Mouse (Mus musculus) kidney, embryonic 14.5 days (tissue): ENCODE measurements at regions not wholly inside any gene's neighbourhood (a gene's known extent, or its start where the extent isn't known, plus 50 kb on each side); places are given as distances from the start of the nearest gene placed in this dataset.
A peak's percentile ranks its signal among the peaks of the same experiment; 100 is the strongest.

ENCODE experiments used
- ATAC-seq: fragments of 200-750 bp; cut with Nextera tagmentation; 2 replicates; pipeline ENCODE4 v1.8.0; 2017; ENCODE audit warnings: moderate number of reproducible peaks, mild to moderate bottlenecking, moderate TSS enrichment, moderate library complexity; ENCODE audit not compliant: low FRiP score, low TSS enrichment
- H3K27ac ChIP-seq: fragments of 300-500 bp; sonication (generic); 2 replicates; pipeline ENCODE4 v1.5.1; 2014; ENCODE audit warnings: low read depth, mild to moderate bottlenecking, low read length, moderate library complexity, mixed read lengths
- H3K27me3 ChIP-seq: fragments of 300-500 bp; sonication (generic); 2 replicates; pipeline ENCODE4 v1.6.1; 2014; ENCODE audit warnings: mild to moderate bottlenecking, low read length; ENCODE audit not compliant: control insufficient read depth, insufficient read depth
- H3K36me3 ChIP-seq: fragments of 300-500 bp; sonication (generic); 2 replicates; pipeline ENCODE4 v1.6.1; 2014; ENCODE audit warnings: low read length, mixed read lengths; ENCODE audit not compliant: control insufficient read depth, insufficient read depth
- H3K4me1 ChIP-seq: fragments of 300-500 bp; sonication (generic); 2 replicates; pipeline ENCODE4 v1.6.1; 2014; ENCODE audit warnings: low read length, mixed read lengths; ENCODE audit not compliant: control insufficient read depth, insufficient read depth
- H3K4me2 ChIP-seq: fragments of 300-500 bp; sonication (generic); replicated peaks from 2 replicates; pipeline ENCODE4 v1.6.1; 2014; ENCODE audit warnings: low read depth, mild to moderate bottlenecking, low read length
- H3K4me3 ChIP-seq: fragments of 300-500 bp; sonication (generic); 2 replicates; pipeline ENCODE4 v1.5.1; 2014; ENCODE audit warnings: mild to moderate bottlenecking, low read length
- H3K9ac ChIP-seq: fragments of 300-500 bp; sonication (generic); 2 replicates; pipeline ENCODE4 v1.6.1; 2014; ENCODE audit warnings: low read depth, mild to moderate bottlenecking, low read length, moderate library complexity
- H3K9me3 ChIP-seq: fragments of 300-500 bp; sonication (generic); 2 replicates; pipeline ENCODE4 v1.6.1; 2016; ENCODE audit warnings: low read length; ENCODE audit not compliant: control insufficient read depth
- WGBS: fragments of 180-500 bp; shearing (Covaris S2); extraction: QIAGEN DNeasy Blood & Tissue Kit; methylation state at CpG from one replicate; pipeline ENCODE4 v1.1.7; 2014; 5-methylcytosine and 5-hydroxymethylcytosine counted together

- ATAC-seq, result no peak
Observed at GRCm38 (mm10) chr15:88353206-88353605, 246.9 kb upstream of the Zdhhc25 start.

DNA sequence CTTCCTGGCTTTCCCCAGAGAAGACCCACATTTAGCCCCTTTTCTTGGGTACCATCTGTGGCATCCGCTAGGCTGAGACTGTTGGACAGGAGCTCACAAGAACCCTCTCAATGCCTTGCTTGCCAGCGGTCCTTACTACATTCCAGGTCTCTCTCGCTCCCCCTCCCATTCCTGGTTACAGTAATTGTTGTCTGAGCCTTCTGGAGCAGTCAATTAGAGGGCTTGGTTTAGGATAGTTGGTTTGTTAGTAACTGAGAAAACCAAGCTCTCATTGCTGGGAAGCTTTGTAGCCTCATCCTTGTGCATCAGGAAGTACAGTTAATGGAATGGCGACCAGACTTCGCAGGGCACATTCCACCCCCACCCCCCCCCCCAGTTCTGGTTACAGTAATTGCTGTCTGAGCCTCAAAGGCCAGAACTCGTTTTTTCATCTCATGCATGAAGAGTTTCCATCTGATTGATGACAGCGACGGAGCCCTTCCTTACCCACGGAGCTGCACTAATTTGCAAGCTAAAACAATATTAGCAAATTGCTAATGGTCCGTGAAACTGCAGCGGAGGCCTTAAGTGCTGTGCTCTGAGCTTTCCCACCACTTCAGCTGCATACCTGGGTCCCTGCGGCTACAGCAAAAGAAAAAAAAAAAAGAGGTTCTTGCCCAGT lies 239.6 kb upstream of the Zdhhc25 start:
- Histone ChIP-seq H3K4me1 (no peaks in the 10 kb centered on the region), H3K4me2 (no peak overlapping the region), H3K4me3 (no peak overlapping the region), H3K9ac (no peak overlapping the region), H3K27ac (no peak overlapping the region), H3K27me3 (peaks cover 19% of the 10 kb centered on the region), H3K9me3 (no peaks in the 10 kb centered on the region), H3K36me3 (no peaks in the 10 kb centered on the region)
- peak; percentile 55; the same call in 1 of the 2 replicates for ATAC-seq
- 17% methylated on average over 12 of the region's 12 CpGs for WGBS

More at GRCm38 (mm10) chr15:88353206-88353605, 246.9 kb upstream of the Zdhhc25 start:
- WGBS, result 89% methylated on average over 2 of the region's 2 CpGs
- Histone ChIP-seq H3K4me2 (no peak overlapping the region), H3K27me3 (peaks cover 4% of the 10 kb centered on the region; the same call in 1 of the 2 replicates), H3K27ac (no peak overlapping the region), H3K4me3 (no peak overlapping the region), H3K36me3 (no peaks in the 10 kb centered on the region), H3K9ac (no peak overlapping the region), H3K4me1 (no peaks in the 10 kb centered on the region), H3K9me3 (no peaks in the 10 kb centered on the region)

GRCm38 (mm10) chr15:88361351-88361750 lies 238.8 kb upstream of the Zdhhc25 start:
- 54% methylated on average over 5 of the region's 5 CpGs for WGBS
- no peaks in the 10 kb centered on the region for H3K36me3 ChIP-seq
- ATAC-seq, result no peak

DNA sequence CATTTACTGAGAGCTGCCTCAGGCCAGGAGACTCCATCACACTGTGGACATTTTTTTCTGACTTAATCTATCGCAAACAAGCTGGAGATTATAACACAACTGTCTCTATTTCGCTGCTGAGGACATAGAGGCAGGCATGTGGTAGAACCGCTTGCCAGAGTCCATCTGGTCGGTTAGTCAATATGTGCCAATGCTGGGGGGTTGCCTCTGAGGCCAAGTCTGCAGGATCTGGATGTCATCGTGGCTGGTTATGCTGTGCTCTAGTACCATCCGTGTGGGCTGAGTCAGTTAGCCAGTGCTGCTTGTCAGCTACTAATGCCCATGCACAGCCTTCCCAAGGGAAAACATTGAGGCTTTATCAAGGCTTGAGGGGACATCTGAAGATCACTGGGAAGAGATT lies 237.1 kb upstream of the Zdhhc25 start:
- Histone ChIP-seq H3K36me3 (no peaks in the 10 kb centered on the region), H3K27ac (no peak overlapping the region), H3K4me1 (no peaks in the 10 kb centered on the region), H3K27me3 (peaks cover 18% of the 10 kb centered on the region), H3K9ac (no peak overlapping the region), H3K4me3 (no peak overlapping the region), H3K4me2 (no peak overlapping the region), H3K9me3 (no peaks in the 10 kb centered on the region)
- no peak for ATAC-seq
- 71% methylated on average over 6 of the region's 6 CpGs for WGBS

More at GRCm38 (mm10) chr15:88361351-88361750, 238.8 kb upstream of the Zdhhc25 start:
- Histone ChIP-seq H3K27ac (no peak overlapping the region), H3K9me3 (no peaks in the 10 kb centered on the region), H3K4me1 (no peaks in the 10 kb centered on the region), H3K4me3 (no peak overlapping the region), H3K4me2 (no peak overlapping the region), H3K9ac (no peak overlapping the region), H3K27me3 (peaks cover 19% of the 10 kb centered on the region)

- 75% methylated on average over 5 of the region's 5 CpGs for WGBS
- H3K27me3 ChIP-seq, result 0 out of 2 replicates have a peak, but pooled peaks cover 3% of the 10 kb centered on the region
- no peaks in the 10 kb centered on the region for H3K4me1 ChIP-seq
Observed at GRCm38 (mm10) chr15:88370366-88370765, 229.7 kb upstream of the Zdhhc25 start.

DNA sequence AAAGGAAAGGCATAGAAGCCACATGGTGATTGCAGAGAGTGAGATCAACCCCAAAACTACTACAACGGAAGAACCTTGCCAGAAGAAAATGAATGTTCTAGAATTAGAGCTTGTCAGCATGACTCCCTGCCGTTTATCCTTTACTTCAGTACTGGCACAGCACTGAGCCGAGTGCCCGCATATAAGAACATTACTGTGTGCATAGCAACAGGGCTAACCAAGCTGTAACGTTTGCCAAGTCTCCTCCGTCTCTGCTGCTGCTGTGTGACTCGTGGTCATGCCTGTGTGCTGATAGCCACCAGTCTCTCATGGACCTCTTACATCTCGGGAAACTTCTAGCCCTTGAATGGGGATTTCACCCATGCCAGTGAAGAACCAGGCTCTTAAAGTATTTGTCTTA lies 228.1 kb upstream of the Zdhhc25 start:
- H3K27ac ChIP-seq, result no peak overlapping the region
- H3K4me3 ChIP-seq, result no peak overlapping the region
- no peak for ATAC-seq
- H3K4me1 ChIP-seq, result no peaks in the 10 kb centered on the region
- H3K27me3 ChIP-seq, result 0 out of 2 replicates have a peak, but pooled peaks cover 3% of the 10 kb centered on the region
- WGBS, result 79% methylated on average over 8 of the region's 8 CpGs
- no peak overlapping the region for H3K4me2 ChIP-seq
- H3K9me3 ChIP-seq, result no peaks in the 10 kb centered on the region
- no peaks in the 10 kb centered on the region for H3K36me3 ChIP-seq
- no peak overlapping the region for H3K9ac ChIP-seq

More at GRCm38 (mm10) chr15:88370366-88370765, 229.7 kb upstream of the Zdhhc25 start:
- no peak for ATAC-seq
- Histone ChIP-seq H3K4me2 (no peak overlapping the region), H3K4me3 (no peak overlapping the region), H3K9me3 (no peaks in the 10 kb centered on the region), H3K27ac (no peak overlapping the region), H3K36me3 (no peaks in the 10 kb centered on the region), H3K9ac (no peak overlapping the region)

- Histone ChIP-seq H3K9me3 (no peaks in the 10 kb centered on the region), H3K27me3 (0 out of 2 replicates have a peak, but pooled peaks cover 3% of the 10 kb centered on the region), H3K9ac (no peak overlapping the region), H3K4me3 (no peak overlapping the region), H3K4me2 (no peak overlapping the region), H3K36me3 (no peaks in the 10 kb centered on the region), H3K4me1 (no peaks in the 10 kb centered on the region), H3K27ac (no peak overlapping the region)
- WGBS, result 73% methylated on average over 6 of the region's 6 CpGs
- ATAC-seq, result no peak
Observed at GRCm38 (mm10) chr15:88373923-88374322, 226.2 kb upstream of the Zdhhc25 start.

- WGBS, result 77% methylated on average over 7 of the region's 7 CpGs
Observed at GRCm38 (mm10) chr15:88379342-88379741, 220.8 kb upstream of the Zdhhc25 start.

DNA sequence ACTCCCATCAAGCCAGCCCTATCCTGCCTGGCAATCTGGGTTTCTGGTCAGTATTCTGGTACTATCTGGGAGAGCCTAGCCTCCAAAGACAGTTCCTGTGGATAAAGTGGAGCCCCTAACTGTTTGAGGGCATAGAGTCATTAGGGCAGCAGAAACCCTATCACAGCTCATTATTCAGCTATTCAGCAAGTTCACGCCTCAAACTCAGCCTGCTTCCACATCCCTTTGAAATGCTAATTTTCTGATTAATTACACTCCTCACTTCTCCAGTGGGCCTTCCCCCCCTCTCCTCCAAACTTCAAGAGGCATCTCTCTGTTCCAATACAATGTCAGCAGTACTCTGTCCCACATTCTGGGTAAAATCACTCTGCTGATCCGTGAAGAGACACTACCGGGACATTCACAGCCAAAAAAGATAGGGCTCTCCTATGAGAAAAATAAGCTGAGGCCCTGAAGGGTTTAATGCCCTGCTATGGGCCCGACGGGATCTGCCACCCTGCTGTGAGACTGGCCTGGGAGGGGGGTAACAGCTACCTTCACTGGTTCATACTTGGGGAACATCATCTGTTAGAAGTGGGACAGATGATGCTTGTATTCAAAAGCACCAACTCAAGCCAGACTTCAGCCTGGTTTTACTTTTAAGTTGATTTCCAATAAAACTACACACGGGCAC lies 220.0 kb upstream of the Zdhhc25 start:
- no peaks in the 10 kb centered on the region for H3K36me3 ChIP-seq
- WGBS, result 15% methylated on average over 6 of the region's 6 CpGs
- no peak overlapping the region for H3K27ac ChIP-seq
- H3K27me3 ChIP-seq, result 0 out of 2 replicates have a peak, but pooled peaks cover 5% of the 10 kb centered on the region
- no peak overlapping the region for H3K4me2 ChIP-seq
- H3K9ac ChIP-seq, result no peak overlapping the region
- no peaks in the 10 kb centered on the region for H3K9me3 ChIP-seq
- no peak for ATAC-seq
- H3K4me3 ChIP-seq, result no peak overlapping the region
- H3K4me1 ChIP-seq, result no peaks in the 10 kb centered on the region

More at GRCm38 (mm10) chr15:88379342-88379741, 220.8 kb upstream of the Zdhhc25 start:
- H3K27ac ChIP-seq, result no peak overlapping the region
- no peaks in the 10 kb centered on the region for H3K4me1 ChIP-seq
- H3K4me2 ChIP-seq, result no peak overlapping the region
- no peak for ATAC-seq
- no peak overlapping the region for H3K9ac ChIP-seq
- no peaks in the 10 kb centered on the region for H3K36me3 ChIP-seq
- no peaks in the 10 kb centered on the region for H3K9me3 ChIP-seq
- H3K4me3 ChIP-seq, result no peak overlapping the region
- 0 out of 2 replicates have a peak, but pooled peaks cover 5% of the 10 kb centered on the region for H3K27me3 ChIP-seq
